Mouse (Mus musculus) spleen, postnatal 14 days (tissue): Measurements from ENCODE around the gene Camk2d.

Experiments used
- DNase-seq, 2 experiments: peaks; one replicate each; pipeline ENCODE4 v3.0.0; 2021 to 2022; ENCODE audit warnings: low spot score in 2 of 2

The Camk2d gene

DNA sequence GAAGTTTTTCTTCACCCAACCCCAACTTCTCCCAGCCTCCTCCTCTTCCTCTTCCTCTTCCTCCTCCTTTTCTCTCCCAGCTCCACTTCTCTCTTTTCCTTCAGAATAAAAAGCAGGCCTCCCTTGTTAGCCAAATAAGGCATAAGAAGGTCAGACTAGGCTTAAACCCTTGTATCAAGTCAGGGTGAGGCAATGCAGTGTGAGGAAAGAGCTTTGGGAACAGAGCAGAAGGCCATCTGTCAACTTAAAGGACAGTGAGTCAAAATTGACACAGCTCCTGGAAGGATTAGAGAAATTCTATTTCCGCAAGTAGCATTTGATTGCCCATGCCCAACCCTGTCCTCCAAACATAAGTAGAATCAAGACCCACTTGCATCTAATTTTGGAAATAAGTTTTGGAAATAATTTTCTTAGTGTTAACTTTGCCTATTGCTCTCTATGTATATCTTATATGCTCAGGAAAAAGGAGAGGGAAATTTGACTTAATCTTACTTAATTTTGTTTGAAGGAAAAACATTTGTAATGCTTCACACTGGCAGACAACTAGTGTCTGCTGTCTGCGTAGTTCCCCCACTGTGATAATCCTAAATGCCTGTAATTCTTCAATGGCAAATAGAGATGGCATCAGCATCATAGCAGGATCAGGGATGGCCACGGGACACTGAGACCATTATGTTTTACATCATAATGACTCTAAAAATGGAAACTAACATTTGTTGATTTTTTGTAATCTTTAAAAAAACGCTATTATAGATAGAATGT is 16.8 kb downstream of the Camk2d start:
- no peak for DNase-seq

DNA sequence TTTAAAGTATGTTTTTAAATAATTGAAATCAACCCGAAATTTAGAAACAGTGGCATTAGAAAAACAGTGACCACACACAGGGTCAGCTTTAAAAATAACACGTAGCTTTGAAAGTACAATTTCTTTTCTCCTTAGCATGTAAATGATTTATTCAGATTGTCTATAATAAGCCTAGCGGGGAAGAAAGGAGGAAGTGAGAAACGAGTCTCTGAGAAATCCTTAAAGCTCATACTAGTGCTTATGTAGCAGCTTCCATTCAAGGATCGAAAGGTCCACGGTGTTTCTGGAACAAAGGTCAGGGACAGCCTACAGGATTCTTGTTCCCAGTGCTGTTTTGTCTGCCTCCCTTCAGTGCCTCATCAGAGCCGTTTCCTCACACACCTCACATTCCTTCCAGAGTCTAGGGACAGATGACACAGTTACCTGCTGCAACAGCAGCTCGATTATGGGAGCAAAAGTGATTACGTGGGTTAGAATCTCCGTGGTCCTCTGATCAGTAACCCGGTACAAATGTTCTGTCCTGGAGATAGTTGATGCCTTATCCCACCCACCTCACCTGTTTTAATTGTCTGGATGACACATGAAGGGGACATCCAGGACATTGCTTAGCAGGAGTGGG is 17.5 kb downstream of the Camk2d start:
- DNase-seq = no peak

- no peak for DNase-seq
Measured at GRCm38 (mm10) chr3:126615306-126615705, 19.2 kb downstream of the Camk2d start.

DNA sequence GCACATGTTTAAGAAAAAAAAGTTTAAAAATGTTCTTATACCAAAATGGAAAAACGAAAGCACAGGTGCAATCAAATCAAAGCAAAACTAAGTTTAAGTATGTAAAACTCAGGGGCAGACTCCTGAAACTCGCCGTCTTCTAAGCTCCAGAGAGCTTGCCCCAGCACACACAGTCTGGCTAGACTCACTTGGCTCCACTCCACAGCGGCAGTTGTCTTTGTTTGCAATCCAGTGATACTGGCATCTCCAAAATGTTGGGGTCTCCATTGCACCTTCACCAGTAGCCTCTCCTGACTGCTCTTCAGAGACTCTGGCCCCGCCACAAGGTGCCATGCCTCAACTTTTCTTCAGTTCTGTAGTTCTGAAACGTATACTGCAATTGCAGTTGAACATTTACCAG is 24.1 kb downstream of the Camk2d start:
- DNase-seq = no peak

- no peak for DNase-seq
Measured at GRCm38 (mm10) chr3:126622509-126622908, 26.4 kb downstream of the Camk2d start.

DNA sequence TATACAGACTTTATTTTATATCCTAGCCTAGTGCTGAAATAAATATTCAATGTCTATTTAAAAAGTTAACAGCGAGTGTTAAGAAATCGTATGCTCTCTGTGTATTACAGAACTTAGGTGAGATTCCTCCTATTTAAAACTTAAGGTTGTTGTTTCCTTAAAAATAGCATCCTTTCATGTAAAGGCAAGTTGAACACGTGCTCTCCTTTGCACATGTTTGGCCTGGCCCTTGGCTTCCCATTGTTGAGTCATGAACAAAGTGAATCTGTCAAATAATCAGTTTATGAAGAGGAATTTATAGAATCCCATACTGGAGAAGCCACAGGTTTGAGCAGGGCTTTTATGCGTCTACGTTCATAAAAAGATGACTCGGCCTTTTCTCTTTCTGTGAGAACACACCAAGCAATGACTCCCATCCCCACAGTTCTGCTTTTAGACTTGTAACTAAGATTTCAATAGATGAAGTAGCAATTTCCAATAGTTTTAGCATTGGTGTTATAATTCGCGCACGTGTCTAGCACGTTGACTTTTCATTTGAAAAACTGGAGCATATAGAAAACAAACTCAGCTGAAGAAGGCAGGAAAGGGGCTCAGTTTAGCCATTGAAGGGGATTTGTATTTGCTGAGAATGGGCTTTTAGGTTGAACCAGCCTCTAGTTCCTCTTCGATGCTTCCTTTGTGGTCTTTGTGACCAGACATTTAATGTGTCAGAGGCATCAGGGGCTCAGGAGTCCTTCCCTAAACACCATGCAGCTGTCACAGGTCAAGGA is 29.1 kb downstream of the Camk2d start:
- DNase-seq = no peak

- no peak for DNase-seq
Measured at GRCm38 (mm10) chr3:126625764-126626040, 29.6 kb downstream of the Camk2d start.

DNA sequence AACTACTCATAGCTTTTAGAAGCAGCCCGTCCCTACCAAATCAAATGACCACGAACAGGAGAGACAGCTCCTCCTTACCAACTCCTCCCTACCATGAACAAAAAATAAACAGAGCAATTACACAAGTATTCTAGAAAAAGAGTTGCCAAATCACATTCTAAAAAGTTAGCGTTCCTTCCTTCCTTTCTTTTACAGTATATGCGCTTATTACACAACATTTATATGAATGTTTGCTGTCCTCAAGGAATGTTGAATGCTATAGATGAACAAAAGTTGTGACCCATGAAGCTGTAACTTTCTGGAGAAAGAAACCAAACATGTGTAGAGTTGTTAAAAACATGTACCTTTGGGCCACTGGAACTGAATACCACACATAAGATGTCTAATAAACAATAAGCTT is 31.9 kb downstream of the Camk2d start:
- DNase-seq = no peak

DNA sequence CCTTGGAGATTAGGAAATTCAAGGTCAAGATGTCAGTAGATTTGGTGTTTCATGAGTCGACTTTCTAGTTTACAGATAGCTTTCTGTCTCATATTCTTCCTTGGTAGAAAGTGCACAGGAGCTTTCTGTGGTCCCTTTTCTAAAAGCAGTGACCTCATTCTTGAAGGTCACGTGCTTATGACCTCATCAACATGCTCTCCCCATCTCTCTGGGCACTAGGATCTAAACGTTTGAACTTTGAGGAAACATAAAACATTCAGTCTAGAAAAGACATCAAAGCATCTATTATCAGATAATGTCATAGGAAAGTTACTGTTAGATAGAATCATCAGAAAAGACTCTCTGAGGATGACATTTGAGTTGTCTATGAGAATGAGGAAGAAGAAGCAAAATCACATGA is 32.3 kb downstream of the Camk2d start:
- no peak for DNase-seq

DNA sequence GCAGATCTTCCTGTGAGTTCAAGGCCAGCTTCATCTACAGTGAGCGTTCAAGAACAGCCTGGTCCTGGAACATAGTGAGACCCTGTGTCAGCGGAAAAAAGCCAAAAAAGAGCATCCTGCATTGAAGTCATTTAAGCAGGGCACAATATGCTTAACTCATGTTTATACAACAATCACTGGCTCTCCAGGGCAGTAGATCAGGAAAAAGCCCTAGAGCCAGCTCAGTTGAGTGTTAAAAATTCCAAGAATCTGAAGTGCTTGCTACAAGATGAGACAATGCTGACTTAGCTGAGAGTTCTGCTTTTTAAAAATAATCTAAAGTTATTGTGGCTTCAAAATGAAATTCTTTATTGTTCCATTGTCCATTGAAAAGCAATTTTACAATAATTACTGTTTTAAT is 32.9 kb downstream of the Camk2d start:
- no peak for DNase-seq

DNA sequence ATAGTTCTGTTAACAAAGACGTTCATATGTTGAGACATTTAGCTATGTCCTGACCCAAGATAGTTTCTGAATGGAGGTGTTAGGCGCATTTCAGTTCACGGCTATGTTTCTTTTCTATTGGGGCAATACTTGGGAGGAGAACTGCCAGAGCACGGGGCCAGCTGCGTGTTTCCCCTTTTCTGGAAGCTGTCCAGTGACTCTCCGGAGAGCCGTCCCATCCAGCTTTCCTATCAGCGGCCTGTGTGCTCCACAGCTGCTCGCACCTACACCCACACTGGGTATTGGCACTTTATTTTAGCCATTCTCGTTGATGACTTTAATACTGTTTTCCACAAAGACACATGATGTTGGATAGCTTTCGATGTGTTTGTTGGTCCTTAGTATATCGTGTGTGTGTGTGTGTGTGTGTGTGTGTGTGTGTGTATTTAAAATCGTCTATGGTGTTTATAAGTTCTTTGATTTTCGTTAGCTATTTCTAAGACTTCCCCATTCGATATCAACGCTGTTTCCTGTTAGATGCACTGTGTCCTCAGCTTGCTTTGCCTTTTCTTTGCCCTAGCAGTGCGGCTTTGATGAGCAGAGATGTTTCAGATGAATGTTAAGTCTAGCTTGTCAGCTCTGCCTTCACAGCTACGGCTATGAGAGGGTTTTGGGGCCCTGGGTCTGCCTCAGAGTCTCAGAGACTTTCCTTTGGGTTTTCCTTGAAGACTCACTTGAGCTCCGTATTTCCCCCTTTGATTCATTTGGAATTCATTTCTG is 34.2 kb downstream of the Camk2d start:
- DNase-seq = no peak

GRCm38 (mm10) chr3:126631583-126631982 is 35.5 kb downstream of the Camk2d start:
- no peak for DNase-seq

DNA sequence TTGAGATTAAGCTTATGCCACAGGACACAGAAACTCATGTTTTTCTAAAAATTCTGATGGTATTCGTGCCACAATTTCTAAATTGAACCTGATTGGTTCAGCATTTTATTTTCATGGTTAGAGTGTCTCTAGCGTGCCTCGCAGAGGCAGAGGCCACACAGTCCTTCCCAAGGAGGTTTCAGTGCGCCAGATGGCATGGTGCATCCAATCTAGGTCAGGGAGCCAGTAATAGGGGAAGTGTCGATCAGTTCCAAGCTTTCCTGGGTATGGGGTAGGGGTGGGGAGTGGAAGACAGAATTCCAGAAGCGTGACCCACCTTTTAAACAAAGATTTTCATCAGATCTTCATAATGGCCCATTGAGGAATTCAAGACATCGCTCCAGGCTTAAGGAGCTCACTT is 36.5 kb downstream of the Camk2d start:
- DNase-seq = no peak

DNA sequence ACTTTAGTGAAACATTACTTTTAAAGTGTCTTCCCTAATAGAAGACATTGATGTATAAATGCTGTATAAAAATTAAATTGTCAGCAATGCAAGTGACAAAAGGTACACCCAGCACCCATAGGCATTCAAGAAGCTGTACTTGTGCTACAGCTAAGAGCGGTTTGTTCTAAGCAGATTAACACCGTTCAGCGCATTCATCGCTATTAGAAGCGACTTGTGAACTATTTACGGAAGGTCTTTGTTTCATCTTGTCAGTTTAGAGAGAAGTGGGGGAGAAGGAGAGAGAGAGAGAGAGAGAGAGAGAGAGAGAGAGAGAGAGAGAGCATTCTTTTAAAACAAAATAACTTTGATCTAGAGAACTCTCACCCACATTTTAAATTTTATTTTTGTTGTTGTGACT is 38.1 kb downstream of the Camk2d start:
- no peak for DNase-seq

- no peak for DNase-seq
Measured at GRCm38 (mm10) chr3:126638259-126638658, 42.2 kb downstream of the Camk2d start.

DNA sequence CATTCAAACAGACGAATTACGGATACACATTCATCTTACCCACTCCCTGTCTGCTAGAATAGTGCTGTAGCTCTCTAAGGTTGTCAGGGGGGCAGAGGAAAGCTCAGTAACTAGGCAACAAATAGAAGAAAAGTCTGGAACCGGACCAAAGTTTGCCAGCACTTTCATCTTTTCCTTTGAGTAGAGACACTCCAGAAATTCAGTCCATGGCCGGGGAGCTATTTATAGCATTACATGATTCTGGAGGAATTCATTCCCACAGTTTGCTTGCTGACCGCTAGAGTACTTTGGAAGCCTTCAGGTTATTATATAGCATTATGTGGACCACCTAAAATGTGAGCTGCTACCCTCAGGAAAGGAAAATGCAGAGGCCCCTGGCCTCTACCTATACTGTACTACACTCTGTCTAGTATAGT is 43.0 kb downstream of the Camk2d start:
- DNase-seq = no peak

- DNase-seq = no peak
Measured at GRCm38 (mm10) chr3:126640443-126641251, 44.5 kb downstream of the Camk2d start.

GRCm38 (mm10) chr3:126641451-126641850 is 45.3 kb downstream of the Camk2d start:
- DNase-seq = no peak

- DNase-seq = no peak
Measured at GRCm38 (mm10) chr3:126643071-126644010, 47.2 kb downstream of the Camk2d start.

DNA sequence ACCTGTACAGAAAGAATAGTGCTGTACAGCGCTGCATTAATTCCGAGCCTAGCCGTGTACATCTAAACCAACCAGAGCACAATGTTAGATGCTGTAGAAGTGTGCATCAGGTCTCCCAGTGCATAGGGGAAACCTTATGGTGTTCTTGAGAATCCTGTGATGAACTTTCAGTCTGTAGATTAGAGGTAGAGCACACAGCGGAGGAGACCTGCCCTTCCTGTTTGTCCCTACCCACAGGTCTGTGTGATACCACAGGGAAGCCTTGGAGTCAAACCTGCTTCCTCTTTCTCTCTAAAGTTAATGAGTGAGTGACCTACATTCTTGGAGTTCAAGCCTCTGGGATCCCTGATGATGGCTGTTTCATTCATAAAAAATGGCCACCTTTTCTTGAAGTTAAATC is 54.2 kb downstream of the Camk2d start:
- no peak for DNase-seq
